Mouse (Mus musculus): ENCODE measurements at regions not wholly inside any gene's neighbourhood (a gene's known extent, or its start where the extent isn't known, plus 50 kb on each side); places are given as distances from the start of the nearest gene placed in this dataset.

GRCm38 (mm10) chr12:80017376-80017929, 95.4 kb downstream of the Zfp36l1 start:
- no peak for DNase-seq

GRCm38 (mm10) chr12:80015938-80016337, 96.9 kb downstream of the Zfp36l1 start:
- DNase-seq, result no peak

GRCm38 (mm10) chr12:80014598-80014983, 98.2 kb downstream of the Zfp36l1 start:
- no peak for DNase-seq

GRCm38 (mm10) chr12:80013904-80014597, 98.8 kb downstream of the Zfp36l1 start:
- no peak for DNase-seq

DNA sequence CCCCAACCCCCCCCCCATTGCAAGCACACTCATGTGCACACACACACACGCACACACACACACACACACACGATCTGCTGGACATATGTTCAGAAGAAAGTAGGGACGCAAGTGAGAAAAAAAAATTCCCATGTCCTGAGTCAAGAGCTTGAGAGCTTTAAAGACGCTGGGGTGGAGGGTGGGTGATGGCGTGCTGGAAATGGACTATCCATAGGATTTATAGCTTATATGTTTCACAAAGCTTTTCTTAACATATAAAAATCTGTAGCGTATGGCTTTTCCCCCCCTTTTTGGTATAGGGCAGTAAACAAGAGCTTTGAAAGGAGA, 99.3 kb downstream of the Zfp36l1 start:
- DNase-seq, result no peak

DNA sequence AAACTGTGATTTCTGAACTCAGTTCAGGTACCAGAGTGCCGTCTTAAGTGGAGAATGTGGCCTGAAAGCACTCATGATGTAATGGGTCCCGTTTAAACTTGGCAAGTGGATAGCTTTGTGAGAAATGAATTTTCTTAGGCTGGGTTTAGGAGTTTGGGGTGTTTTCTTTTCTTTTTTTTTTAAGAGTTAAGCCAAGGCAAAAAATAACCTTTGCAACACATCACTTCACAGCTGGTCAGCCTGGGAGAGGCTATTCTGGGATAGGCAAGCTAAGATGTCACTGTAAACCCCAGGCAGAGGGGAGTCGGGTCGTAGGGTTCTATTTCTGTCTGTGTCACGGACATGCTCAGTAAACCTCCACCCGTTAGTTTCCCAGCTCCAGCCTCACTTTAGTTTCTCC, 100.9 kb downstream of the Zfp36l1 start:
- DNase-seq, result no peak

DNA sequence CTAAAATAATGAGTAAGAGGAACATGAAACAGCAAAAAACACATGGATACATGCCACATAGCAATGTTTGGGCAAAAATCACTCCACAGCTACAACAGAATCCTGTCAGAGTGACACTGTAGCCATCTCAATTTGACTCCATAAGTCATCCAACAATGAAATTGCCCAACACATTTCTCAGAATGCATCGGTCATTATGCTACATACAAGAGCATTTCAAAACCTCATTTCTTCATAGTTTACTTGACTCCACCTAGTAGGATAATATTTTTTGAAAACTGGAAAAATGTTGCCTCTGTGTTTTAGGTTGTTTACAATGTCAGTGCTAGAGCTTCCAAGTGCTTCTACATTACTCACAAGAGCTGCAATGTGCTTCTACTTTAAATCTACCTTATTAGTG, 101.9 kb downstream of the Zfp36l1 start:
- DNase-seq, result no peak

- DNase-seq, result no peak
These were observed 102.6 kb downstream of the Zfp36l1 start for GRCm38 (mm10) chr12:80010220-80010619.

GRCm38 (mm10) chr12:80007849-80008248, 105.0 kb downstream of the Zfp36l1 start:
- no peak for DNase-seq

DNA sequence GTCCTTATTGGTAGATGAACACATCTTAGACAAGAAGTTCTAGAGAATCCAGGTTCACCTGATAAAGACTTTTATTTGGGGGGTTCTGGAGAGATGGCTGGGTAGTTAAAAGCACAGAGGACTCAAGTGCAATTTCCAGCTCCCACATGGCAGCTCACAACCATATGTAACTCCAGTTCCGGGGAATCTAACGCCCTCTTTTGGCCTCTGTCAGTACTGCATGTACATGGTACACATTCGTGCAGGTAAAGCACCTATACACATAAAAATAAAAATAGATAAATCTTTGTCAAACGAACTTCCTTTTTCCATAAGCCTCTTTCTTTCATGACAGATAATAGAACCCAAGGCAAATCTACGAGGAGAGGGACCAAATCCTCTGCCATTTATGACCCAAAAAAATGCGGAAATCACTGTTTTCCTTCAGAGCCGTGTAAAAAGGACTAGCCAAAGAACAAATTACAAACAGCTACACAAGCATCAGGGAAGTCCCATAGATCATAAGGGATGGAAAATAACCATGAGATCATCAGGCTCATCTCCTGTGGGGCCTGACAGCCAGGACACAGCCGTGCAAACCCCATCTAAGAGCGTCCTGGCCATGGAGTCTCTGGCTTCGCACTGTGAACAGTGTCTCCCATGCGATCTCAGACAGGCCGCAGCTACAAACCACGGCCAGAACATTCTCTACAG, 107.4 kb downstream of the Zfp36l1 start:
- no peak for DNase-seq

DNA sequence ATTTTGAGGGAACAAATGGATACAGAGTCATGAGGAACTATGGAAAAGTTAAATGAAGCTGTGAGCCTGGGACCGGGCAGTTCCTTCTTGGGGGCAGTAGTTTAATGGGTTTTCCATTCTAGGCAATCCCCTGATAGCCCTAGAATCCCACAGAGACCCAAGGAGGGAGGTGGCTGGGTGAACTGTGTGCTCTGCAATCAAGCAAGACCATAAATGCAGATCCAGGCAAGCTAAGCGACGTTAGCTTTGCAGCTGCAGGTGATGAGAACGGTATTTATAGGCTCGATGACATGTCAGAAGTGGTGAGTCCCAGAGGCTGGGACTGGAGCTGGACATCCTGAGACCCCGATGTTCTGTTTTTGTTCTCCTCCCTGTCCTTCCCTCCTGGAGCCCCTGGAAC, 108.2 kb downstream of the Zfp36l1 start:
- DNase-seq, result no peak

- DNase-seq, result no peak
These were observed 109.3 kb downstream of the Zfp36l1 start for GRCm38 (mm10) chr12:80003486-80003885.

DNA sequence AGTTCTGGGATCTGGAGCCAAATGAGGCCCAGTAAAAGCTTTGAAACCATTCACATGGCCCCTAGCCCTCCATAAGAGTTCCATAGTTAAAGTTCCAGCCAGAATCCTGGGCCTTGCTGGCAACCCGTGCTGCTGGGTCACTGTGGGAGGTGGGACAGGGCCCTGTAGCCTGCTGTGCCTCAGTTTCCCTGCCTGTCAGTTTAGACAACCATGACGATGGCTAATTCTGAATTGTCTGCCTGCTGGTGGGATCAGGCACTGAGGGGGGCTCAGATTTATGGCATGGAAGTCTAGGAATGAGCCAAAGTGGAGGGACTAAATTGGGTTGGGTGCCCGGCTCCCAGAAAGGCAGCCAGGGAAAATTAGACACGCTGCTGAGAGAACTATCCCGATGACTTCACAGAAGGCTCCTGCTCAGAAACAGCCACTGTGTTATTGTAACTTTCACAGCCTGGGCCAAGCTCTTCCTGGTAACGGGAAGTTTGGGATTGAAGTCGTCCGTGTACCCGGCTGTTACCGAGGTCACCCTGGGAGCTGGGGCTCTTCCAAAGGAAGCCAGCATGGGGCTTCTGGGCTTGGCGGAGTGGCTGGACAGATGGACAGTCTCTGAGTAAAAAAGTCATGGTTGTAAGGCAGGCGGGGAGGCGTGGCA, 110.2 kb downstream of the Zfp36l1 start:
- DNase-seq, result peak; percentile 27 to 31

GRCm38 (mm10) chr12:80001794-80002193, 111.0 kb downstream of the Zfp36l1 start:
- no peak for DNase-seq

DNA sequence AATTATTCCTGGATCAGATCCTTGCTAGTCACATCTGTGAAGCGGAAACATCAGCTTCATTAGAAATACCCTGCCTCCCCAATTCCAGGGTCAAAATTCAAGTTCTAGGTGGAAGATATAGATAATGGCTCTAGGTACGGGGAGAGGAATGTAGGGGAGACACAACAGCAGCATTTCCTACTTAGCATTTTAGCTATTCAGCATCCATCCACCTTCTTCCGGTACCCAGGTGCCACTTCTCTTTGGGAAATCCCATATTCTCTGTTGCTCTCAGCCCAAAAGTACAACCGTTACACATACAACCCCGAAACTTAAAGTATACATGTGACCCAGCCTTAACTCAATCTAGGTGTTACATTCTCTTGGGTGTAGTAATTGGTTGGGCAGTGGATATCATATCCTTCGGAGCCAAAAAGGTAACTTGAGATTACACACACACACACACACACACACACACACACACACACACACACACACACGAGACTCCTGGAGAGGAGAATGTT, 112.9 kb downstream of the Zfp36l1 start:
- no peak for DNase-seq

DNA sequence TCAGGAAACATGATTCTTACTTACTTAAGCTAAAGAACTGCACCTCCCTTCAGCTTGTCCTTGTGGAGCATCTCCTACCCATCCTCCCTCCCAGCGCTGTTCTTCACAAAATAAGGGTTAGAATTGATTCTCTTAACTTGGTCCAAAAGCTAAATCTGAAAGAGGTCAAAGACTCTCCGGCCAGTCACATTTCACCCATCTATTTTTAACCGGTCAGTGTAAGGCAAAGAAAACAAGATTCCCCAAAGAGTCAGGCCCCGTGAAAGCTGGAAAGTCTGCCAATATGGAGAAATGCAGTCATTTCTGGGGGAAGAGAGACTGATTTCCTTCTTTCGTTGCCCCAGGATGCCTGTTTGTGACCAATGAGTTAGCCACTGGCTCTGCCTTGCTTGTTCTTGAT, 114.0 kb downstream of the Zfp36l1 start:
- no peak for DNase-seq

- no peak for DNase-seq
These were observed 114.5 kb downstream of the Zfp36l1 start for GRCm38 (mm10) chr12:79998339-79998738.

GRCm38 (mm10) chr12:79997201-79997600, 115.6 kb downstream of the Zfp36l1 start:
- no peak for DNase-seq

DNA sequence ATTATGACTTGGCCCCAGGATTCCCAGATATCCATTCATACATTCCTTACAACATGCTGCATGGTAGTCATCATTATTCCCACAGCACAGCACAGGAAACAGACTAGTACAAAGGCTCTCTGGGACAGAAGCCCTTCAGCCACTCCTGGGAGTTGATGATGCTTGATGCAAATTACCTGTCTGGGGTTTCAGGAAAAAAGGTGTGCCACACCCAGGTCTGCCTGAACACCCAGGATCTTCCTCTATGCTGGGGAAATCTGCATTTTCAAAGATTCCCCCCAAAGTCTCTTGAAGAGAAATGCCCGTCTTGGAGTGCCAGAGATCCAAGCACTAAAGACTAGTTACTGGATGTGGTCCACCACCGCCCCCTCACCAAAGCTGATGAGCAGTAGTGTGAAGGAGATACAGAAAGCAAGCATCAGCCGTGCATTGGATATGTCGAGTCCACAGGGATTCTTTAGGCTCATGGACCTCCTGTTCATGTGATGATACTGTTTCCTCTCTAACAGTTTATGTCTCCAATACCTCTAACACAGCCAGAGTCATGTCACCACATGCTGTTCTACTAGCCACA, 117.2 kb downstream of the Zfp36l1 start:
- no peak for DNase-seq

- no peak for DNase-seq
These were observed 118.8 kb downstream of the Zfp36l1 start for GRCm38 (mm10) chr12:79993821-79994571.

GRCm38 (mm10) chr12:79991279-79991678, 121.5 kb downstream of the Zfp36l1 start:
- no peak for DNase-seq

GRCm38 (mm10) chr12:79990751-79991150, 122.1 kb downstream of the Zfp36l1 start:
- no peak for DNase-seq

All from cerebellum, postnatal 36 days (tissue).